Mouse (Mus musculus): Measurements from ENCODE around the gene Ppfibp2.

GRCm38 (mm10) chr7:107573856-107574255 lies 21.2 kb upstream of the Ppfibp2 start:
- TF ChIP-seq POLR2A (IDR thresholded peaks at IDR 0.05; ENCODE audit: extremely low read depth, insufficient read depth, low read length): no peak
- TF ChIP-seq CTCF (IDR thresholded peaks at IDR 0.05; ENCODE audit: low read depth, low read length): peak; percentile 40; the same call in 1 of the 2 replicates
